Mouse (Mus musculus) layer of hippocampus, postnatal 10 days (tissue): ENCODE measurements around the gene Nsf. TPM values are rescaled to one million over a fixed set of nuclear protein-coding genes. Genes with fewer than 3 reads are reported as not detected.

Experiments used
- DNase-seq, 2 experiments: peaks; one replicate each; pipeline ENCODE4 v3.0.0; 2021; ENCODE audit warnings: low spot score in 2 of 2
- total RNA-seq, 2 experiments: library from RNA; stranded (reverse); gene quantifications; 2 replicates each; pipeline ENCODE4 v1.2.3; 2021

Gene Nsf
- total RNA-seq, 2 experiments from 2014 or later = 602 to 697 TPM

DNA sequence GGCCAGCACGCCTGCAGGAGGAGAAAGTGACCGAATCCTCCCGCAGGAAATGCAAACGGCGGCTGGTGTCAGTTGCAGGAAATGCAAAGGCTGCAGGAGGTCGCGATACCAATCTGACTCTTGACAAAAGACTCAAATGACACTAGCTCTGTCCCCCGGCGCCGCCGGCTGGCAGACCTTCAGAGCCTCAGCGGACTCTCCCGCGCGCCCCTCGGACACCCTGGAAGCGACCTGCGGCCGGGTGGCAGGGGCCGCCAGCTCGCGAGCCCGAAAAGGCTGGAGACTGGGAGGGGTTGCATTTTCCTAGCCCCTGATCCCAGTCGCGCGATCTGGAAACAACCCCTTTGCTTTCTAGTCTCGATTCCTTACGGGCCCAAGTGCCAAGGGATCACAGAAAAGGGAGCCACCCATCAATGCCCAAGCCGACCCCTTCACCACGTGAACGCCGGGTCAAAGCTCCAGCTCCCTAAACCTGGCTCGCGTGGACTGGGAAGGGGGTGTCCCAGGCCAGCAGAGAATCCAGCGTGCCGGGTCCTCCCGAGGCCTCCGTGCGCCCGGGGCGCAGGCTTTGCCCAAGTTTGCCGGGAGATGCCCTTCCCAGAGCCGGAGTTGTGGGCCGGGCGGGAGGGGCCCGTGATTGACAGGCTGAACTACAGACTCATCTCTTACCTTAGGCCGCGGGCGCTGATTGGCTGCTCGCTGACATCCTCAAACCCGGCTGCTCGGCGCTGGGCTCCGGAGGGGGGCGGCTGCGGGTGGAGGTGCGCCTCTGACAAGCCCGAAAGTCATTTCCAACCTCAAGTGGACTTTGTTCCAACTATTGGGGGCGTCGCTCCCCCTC lies 180.2 kb downstream of the Nsf start, which contains the start of gene Wnt3:
Wnt3 (plus strand) TSS at position 764 of the 841 bp plus-strand sequence.
- no peak for DNase-seq

DNA sequence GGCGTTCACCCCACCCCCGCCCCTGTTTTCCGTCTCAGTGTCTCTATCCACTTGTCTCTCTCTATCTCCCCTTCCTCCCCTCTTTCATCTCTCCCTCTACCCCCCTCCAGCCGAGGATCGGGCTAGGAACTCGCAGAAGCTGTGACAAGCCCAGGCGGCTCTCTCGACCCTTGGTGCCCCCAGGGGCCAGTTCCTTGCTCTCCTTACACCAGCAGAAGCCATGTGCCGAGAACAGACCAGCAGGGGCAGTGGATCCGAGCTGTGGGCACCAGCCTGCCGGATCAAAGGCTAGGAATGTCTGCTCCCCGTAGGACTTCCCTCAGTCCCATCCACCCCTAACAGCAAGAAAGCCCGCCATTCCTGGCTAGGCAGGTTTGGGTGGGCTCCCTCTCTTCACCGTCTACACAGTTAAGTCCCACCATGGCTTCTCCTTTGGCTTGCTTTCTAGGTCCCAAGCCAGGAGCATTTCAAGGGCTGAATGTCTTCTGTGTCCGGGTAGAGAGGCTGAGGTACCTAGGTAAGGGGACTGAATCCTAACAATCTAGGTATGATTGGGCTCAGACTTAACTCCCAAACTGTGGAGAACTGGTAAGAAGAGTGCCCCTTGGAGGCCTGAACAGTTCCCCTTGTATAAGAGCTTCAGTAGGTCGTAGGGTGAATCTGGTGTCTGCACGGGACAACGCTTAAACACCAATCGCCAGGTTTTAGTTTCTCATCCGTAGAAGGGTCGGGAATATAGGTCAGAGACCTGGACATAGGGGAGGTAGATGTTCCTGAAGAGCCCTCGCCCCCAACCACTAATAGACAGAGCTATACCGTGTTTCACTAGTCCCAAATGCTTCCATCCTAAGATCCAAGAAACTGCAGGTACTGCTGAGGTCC lies 181.1 kb downstream of the Nsf start:
- DNase-seq = no peak

Other genes with a start within 250 kb of the Nsf start
- gene Wnt9b, start 204.2 kb downstream of the Nsf start, total RNA-seq = under 1 TPM; 0.56 to 0.87 TPM
- gene Wnt3, start 179.9 kb downstream of the Nsf start, total RNA-seq = 1 to 10 TPM; 1.1 to 1.8 TPM
- gene Arf2, start 12.7 kb upstream of the Nsf start, total RNA-seq = 10 to 100 TPM; 82.4 to 91.4 TPM
- gene Crhr1, start 178.8 kb upstream of the Nsf start, total RNA-seq = 10 to 100 TPM; 10.2 to 11.9 TPM
- not detected for gene Sppl2c, start 232.3 kb upstream of the Nsf start, total RNA-seq